ENCODE assay signal across 20 mouse cellular contexts in genomic region chr6:3560009-3560408, GRCm38 (mm10).
DNase-seq lines count a peak whose midpoint lies in the region; ATAC-seq and TF ChIP-seq lines count a peak whose summit lies in the region.
"Had no signal": no experiment of that assay in that cellular context is flagged by ENCODE, and none has a peak within 500 bp of the region (broad histone marks: within the 10 kb centered on the region; RNA-seq: fewer than 3 reads in every experiment).

No protein-coding gene starts in this region.

- H3K4me1 ChIP-seq in forebrain, embryonic 15.5 days: no peaks in the 10 kb centered on the region
- H3K4me1 ChIP-seq in forebrain, embryonic 11.5 days (replicated peaks; ENCODE audit: control insufficient read depth, insufficient read depth, low read length): no peaks in the 10 kb centered on the region
- H3K4me1 ChIP-seq: heart, embryonic 15.5 days; intestine, embryonic 15.5 days; limb, embryonic 15.5 days; midbrain, embryonic 13.5 days had no signal

- no peak overlapping the region for H3K4me3 ChIP-seq in forebrain, embryonic 15.5 days
- no peak overlapping the region for H3K4me3 ChIP-seq in forebrain, embryonic 11.5 days (ENCODE audit: low read depth, low read length)
- H3K4me3 ChIP-seq in layer of hippocampus, adult 2 months: no peak overlapping the region
- H3K4me3 ChIP-seq: heart, embryonic 15.5 days; intestine, embryonic 15.5 days; limb, embryonic 15.5 days; midbrain, embryonic 13.5 days; myocyte had no signal

- peak; percentile 65 for ATAC-seq in forebrain, embryonic 15.5 days (replicated peaks)
- ATAC-seq in forebrain, embryonic 11.5 days (replicated peaks; ENCODE audit: low FRiP score): no peak
- ATAC-seq: CD4-positive, CD25-positive, alpha-beta regulatory T cell, adult 4 months; intestine, embryonic 15.5 days; liver, postnatal 0 days; midbrain, embryonic 13.5 days had no signal

- 0 out of 2 replicates have a peak, but pooled peaks cover 3% of the 10 kb centered on the region for H3K36me3 ChIP-seq in forebrain, embryonic 15.5 days
- H3K36me3 ChIP-seq in forebrain, embryonic 11.5 days (ENCODE audit: control insufficient read depth, insufficient read depth, low read length): no peaks in the 10 kb centered on the region
- H3K36me3 ChIP-seq: intestine, embryonic 15.5 days; limb, embryonic 15.5 days had no signal

- no peaks in the 10 kb centered on the region for H3K27me3 ChIP-seq in forebrain, embryonic 15.5 days
- no peaks in the 10 kb centered on the region for H3K27me3 ChIP-seq in forebrain, embryonic 11.5 days (ENCODE audit: control insufficient read depth, insufficient read depth, low read length)
- H3K27me3 ChIP-seq: heart, embryonic 15.5 days; intestine, embryonic 15.5 days; limb, embryonic 15.5 days; midbrain, embryonic 13.5 days had no signal

- H3K9me3 ChIP-seq in forebrain, embryonic 15.5 days: no peaks in the 10 kb centered on the region
- no peaks in the 10 kb centered on the region for H3K9me3 ChIP-seq in forebrain, embryonic 11.5 days (ENCODE audit: control insufficient read depth, low read length)
- H3K9me3 ChIP-seq: heart, embryonic 15.5 days; intestine, embryonic 15.5 days; limb, embryonic 15.5 days; midbrain, embryonic 13.5 days had no signal

- no peak overlapping the region for H3K4me2 ChIP-seq in forebrain, embryonic 15.5 days (replicated peaks)
- no peak overlapping the region for H3K4me2 ChIP-seq in forebrain, embryonic 11.5 days (ENCODE audit: low read depth, low read length, severe bottlenecking)
- H3K4me2 ChIP-seq: heart, embryonic 15.5 days; intestine, embryonic 15.5 days; limb, embryonic 15.5 days; midbrain, embryonic 13.5 days had no signal

- no peak for TF ChIP-seq POLR2A in brain, embryonic 14.5 days (IDR thresholded peaks at IDR 0.05; ENCODE audit: borderline replicate concordance, extremely low read depth, insufficient read depth, insufficient read length, poor library complexity, severe bottlenecking)

- no peak for TF ChIP-seq CTCF in brain, embryonic 14.5 days (IDR thresholded peaks at IDR 0.05; ENCODE audit: borderline replicate concordance, extremely low read depth, insufficient read depth, insufficient read length)
- no peak for TF ChIP-seq CTCF in layer of hippocampus, adult 2 months (conservative IDR thresholded peaks at IDR 0.05)

- DNase-seq in forebrain, embryonic 11.5 days (ENCODE audit: low spot score): no peak
- peak; percentile 57 for DNase-seq in ES-CJ7 (ENCODE audit: low read depth, low spot score)
- peak; percentile 14 for DNase-seq in brain, embryonic 14.5 days (ENCODE audit: low read depth)
- DNase-seq in forelimb bud, embryonic 11.5 days (ENCODE audit: low read depth, low spot score): peak; percentile 14
- DNase-seq in layer of hippocampus, adult 2 months (ENCODE audit: low spot score in 2 of 2): no peak
- DNase-seq in left cerebral cortex, adult 18-20 months (ENCODE audit: low spot score in 2 of 2): no peak
- DNase-seq: cerebellum, adult 9-10 months; heart, adult 18-20 months; kidney, postnatal 10 days; layer of hippocampus, adult 9-11 months; liver, postnatal 0 days; spleen, adult 18-20 months; thymus, postnatal 14 days had no signal

- no peak overlapping the region for H3K27ac ChIP-seq in forebrain, embryonic 15.5 days (replicated peaks)
- H3K27ac ChIP-seq in forebrain, embryonic 11.5 days (ENCODE audit: low read depth, low read length): no peak overlapping the region
- H3K27ac ChIP-seq in layer of hippocampus, adult 2 months: no peak overlapping the region
- H3K27ac ChIP-seq: heart, embryonic 15.5 days; intestine, embryonic 15.5 days; limb, embryonic 15.5 days; midbrain, embryonic 13.5 days had no signal

- WGBS in forebrain, embryonic 15.5 days: 52% methylated on average over 5 of the region's 5 CpGs
- 71% methylated on average over 5 of the region's 5 CpGs for WGBS in forebrain, embryonic 11.5 days

- H3K9ac ChIP-seq in forebrain, embryonic 15.5 days (replicated peaks): no peak overlapping the region
- no peak overlapping the region for H3K9ac ChIP-seq in forebrain, embryonic 11.5 days (ENCODE audit: low read length)
- H3K9ac ChIP-seq: heart, embryonic 15.5 days; intestine, embryonic 15.5 days; limb, embryonic 15.5 days; liver, postnatal 0 days; midbrain, embryonic 13.5 days had no signal

Comparison
In these comparisons a context has a peak if more than half of its experiments do, and no peak if none do; other contexts are left out.
1. DNase-seq: peak in ES-CJ7 (single experiment), brain, embryonic 14.5 days (single experiment) and forelimb bud, embryonic 11.5 days (single experiment); none in forebrain, embryonic 11.5 days (single experiment), layer of hippocampus, adult 2 months (0 of 2) and left cerebral cortex, adult 18-20 months (0 of 2).